Mouse (Mus musculus) heart, postnatal 10 days (tissue): ENCODE data around the gene Rhoc. TPM values are rescaled to one million over a fixed set of nuclear protein-coding genes. Genes with fewer than 3 reads are reported as not detected.
"Not testable (repeated sequence)": the region's sequence is repeated elsewhere in the genome, so short reads cannot be mapped to it uniquely, and the experiment has no call there.

Experiments
- DNase-seq, 2 experiments: peaks; one replicate each; pipeline ENCODE4 v3.0.0; 2021
- intact Hi-C: fragments of 180-260 bp; cut with DNase I; formaldehyde crosslinking; loops from one replicate; pipeline ENCODE4 v1.15.1; 2025
- total RNA-seq, 2 experiments: library from RNA; stranded (reverse); gene quantifications; 2 replicates each; pipeline ENCODE4 v1.2.3; 2021

Gene Rhoc
- total RNA-seq, 2 experiments from 2014 or later: 243 to 255 TPM

GRCm38 (mm10) chr3:104811752-104812151 lies 23.6 kb downstream of the Rhoc start:
- no peak for DNase-seq
- intact Hi-C loops: no loop called here

GRCm38 (mm10) chr3:104812254-104812653 lies 24.1 kb downstream of the Rhoc start:
- intact Hi-C loops: no loop called here
- no peak for DNase-seq

DNA sequence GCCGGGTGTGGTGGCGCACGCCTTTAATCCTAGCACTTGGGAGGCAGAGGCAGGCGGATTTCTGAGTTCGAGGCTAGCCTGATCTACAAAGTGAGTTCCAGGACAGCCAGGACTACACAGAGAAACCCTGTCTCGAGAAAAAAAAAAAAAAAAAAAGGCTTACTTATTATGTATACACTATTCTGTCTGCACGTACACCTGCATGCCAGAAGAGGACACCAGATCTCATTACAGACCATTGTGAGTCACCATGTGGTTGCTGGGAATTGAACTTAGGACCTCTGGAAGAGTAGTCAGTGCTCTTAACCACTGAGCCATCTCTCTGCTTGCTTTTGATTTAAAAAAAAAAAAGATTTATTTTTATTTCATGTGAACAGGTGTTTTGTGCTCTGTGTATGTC lies 25.1 kb downstream of the Rhoc start:
- DNase-seq, intact Hi-C loops: not testable (repeated sequence)

- no peak for DNase-seq
- intact Hi-C loops: loop anchor here (5.0 kb wide), 1 partner anchor 48 kb away; the partner anchor contains the start of genes Capza1 and St7l
Observed at GRCm38 (mm10) chr3:104814746-104815145, 26.6 kb downstream of the Rhoc start.

- DNase-seq: no peak
- intact Hi-C loops: loop anchor here (5.0 kb wide), 1 partner anchor 47 kb away; the partner anchor contains the start of genes Capza1 and St7l
Observed at GRCm38 (mm10) chr3:104815346-104815745, 27.2 kb downstream of the Rhoc start.

DNA sequence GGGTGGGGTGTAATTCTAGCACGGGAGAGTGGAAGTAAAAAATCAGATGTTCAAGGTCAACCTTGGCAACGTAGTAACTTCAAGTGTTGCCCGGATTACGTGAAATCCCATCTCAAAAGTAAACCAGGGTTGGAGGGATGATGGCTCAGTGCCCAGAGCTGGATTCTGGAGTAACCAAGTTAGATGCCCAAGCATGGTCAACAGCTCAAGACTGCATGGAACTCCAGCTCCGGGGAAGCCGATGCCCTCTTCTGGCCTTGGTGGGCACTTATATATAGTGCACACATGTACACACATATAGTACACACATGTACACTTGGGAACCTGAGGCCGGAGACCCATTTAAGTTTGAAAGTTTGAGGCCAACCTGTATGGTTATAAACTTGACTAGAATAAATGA lies 28.0 kb downstream of the Rhoc start:
- intact Hi-C loops: loop anchor here (2.0 to 5.0 kb wide), 2 partner anchors 19 to 46 kb away; partner anchors contain the start of genes Capza1 and St7l

DNA sequence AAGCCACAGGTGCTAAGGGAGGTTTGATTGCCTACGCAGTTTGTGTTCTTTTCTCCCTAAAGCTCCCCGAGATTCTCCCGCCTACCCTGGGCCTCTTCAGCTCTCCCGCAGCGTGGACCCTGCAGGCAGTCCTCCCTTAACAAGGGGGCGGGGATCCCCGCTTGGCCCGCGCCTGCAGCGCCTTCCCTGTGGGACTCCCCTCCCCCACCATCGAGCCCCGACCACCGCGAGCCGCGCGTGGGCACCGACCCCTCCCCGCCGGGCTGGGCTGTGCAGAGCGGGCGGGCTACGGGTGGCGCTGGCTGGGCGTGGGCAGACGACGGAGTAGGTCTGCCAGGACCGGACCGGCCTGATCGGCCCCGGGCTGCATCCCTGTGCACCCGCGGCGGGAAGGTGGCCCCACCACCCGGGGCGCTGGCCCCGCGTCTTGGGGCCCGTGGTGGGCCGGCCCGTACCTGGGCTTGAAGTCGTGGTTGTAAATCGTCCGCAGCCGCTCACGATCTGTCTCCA lies 29.4 kb downstream of the Rhoc start:
- intact Hi-C loops: loop anchor here (2.0 to 5.0 kb wide), 2 partner anchors 21 to 45 kb away; partner anchors contain the start of genes Capza1 and St7l
- DNase-seq: peak; percentile 77 to 78

More for the DNA sequence above, 28.0 kb downstream of the Rhoc start:
- DNase-seq: no peak

- intact Hi-C loops: loop anchor here (1.0 to 5.0 kb wide), 3 partner anchors 21 to 44 kb away; partner anchors contain the start of genes Capza1 and St7l
- peak; percentile 83 to 85 for DNase-seq
Observed at GRCm38 (mm10) chr3:104817991-104818748, 30.0 kb downstream of the Rhoc start, which contains the start of gene Mov10. Gene Mov10, minus strand, starts transcription at chr3:104818563.

- intact Hi-C loops: loop anchor here (1.0 to 5.0 kb wide), 2 partner anchors 28 to 44 kb away; partner anchors contain the start of genes Capza1 and St7l
- DNase-seq: no peak
Observed at GRCm38 (mm10) chr3:104818749-104819134, 30.6 kb downstream of the Rhoc start.

GRCm38 (mm10) chr3:104820426-104820825 lies 32.3 kb downstream of the Rhoc start:
- DNase-seq: no peak
- intact Hi-C loops: no loop called here

GRCm38 (mm10) chr3:104822413-104822812 lies 34.2 kb downstream of the Rhoc start:
- DNase-seq: no peak
- intact Hi-C loops: no loop called here

GRCm38 (mm10) chr3:104835797-104836196 lies 47.6 kb downstream of the Rhoc start:
- DNase-seq: no peak
- intact Hi-C loops: no loop called here

- DNase-seq: no peak
Observed at GRCm38 (mm10) chr3:104841049-104841448, 52.9 kb downstream of the Rhoc start.

More at GRCm38 (mm10) chr3:104841049-104841448, 52.9 kb downstream of the Rhoc start:
- intact Hi-C loops: no loop called here

Other genes starting within 250 kb of the Rhoc start
- gene Slc16a1, start 149.7 kb upstream of the Rhoc start, total RNA-seq: 100 to 1,000 TPM; 173 to 202 TPM
- gene Ppm1j, start 7.3 kb upstream of the Rhoc start, total RNA-seq: 10 to 100 TPM; 51.9 to 57.2 TPM
- 1 to 10 TPM; 2.2 to 2.6 TPM for gene Fam19a3, start 6.5 kb upstream of the Rhoc start, total RNA-seq
- gene Mov10, start 30.2 kb downstream of the Rhoc start, total RNA-seq: 10 to 100 TPM; 10.3 to 14.6 TPM
- gene St7l, start 75.6 kb downstream of the Rhoc start, total RNA-seq: 10 to 100 TPM; 21.6 to 22.6 TPM
- gene Capza1, start 76.1 kb downstream of the Rhoc start, total RNA-seq: 10 to 100 TPM; 64.7 to 73.5 TPM
- 1 to 10 TPM in 1 of 2 experiments, under 1 TPM in 1; 0.84 to 2.1 TPM for gene Wnt2b, start 173.5 kb downstream of the Rhoc start, total RNA-seq